Mouse (Mus musculus) lung, embryonic 14.5 days (tissue): ENCODE results near the gene Trim33. TPM values are rescaled to one million over a fixed set of nuclear protein-coding genes. Genes with fewer than 3 reads are reported as not detected.

Experiments used
- ATAC-seq: fragments of 200-750 bp; cut with Nextera tagmentation; 2 replicates; pipeline ENCODE4 v1.8.0; 2017; ENCODE audit warnings: mild to moderate bottlenecking, moderate TSS enrichment, moderate library complexity; ENCODE audit not compliant: insufficient read depth
- DNase-seq: peaks from one replicate; pipeline ENCODE4 v3.0.0-alpha.2; 2015
- H3K27ac ChIP-seq: fragments of 300-500 bp; sonication (generic); 2 replicates; pipeline ENCODE4 v1.5.1; 2014; ENCODE audit warnings: low read depth, mild to moderate bottlenecking, moderate library complexity
- H3K27me3 ChIP-seq: fragments of 300-500 bp; sonication (generic); 2 replicates; pipeline ENCODE4 v1.6.1; 2014; ENCODE audit warnings: low read length, control low read depth; ENCODE audit not compliant: insufficient read depth
- H3K36me3 ChIP-seq: fragments of 300-500 bp; sonication (generic); 2 replicates; pipeline ENCODE4 v1.6.1; 2014; ENCODE audit warnings: control low read depth; ENCODE audit not compliant: insufficient read depth
- H3K4me1 ChIP-seq: fragments of 300-500 bp; sonication (generic); 2 replicates; pipeline ENCODE4 v1.6.1; 2014; ENCODE audit warnings: antibody characterized with exemption, control low read depth; ENCODE audit not compliant: insufficient read depth
- H3K4me2 ChIP-seq: fragments of 300-500 bp; sonication (generic); 2 replicates; pipeline ENCODE4 v1.6.1; 2014; ENCODE audit warnings: mild to moderate bottlenecking
- H3K4me3 ChIP-seq: fragments of 300-500 bp; sonication (generic); 2 replicates; pipeline ENCODE4 v1.5.1; 2014; ENCODE audit warnings: low read depth, low read length
- H3K9ac ChIP-seq: fragments of 300-500 bp; sonication (generic); 2 replicates; pipeline ENCODE4 v1.6.1; 2014
- H3K9me3 ChIP-seq: fragments of 300-500 bp; sonication (generic); 2 replicates; pipeline ENCODE4 v1.6.1; 2016; ENCODE audit warnings: low read depth, low read length, control low read depth
- CTCF ChIP-seq: IDR thresholded peaks from 2 replicates; pipeline ENCODE4 v1.5.1; 2016; ENCODE audit warnings: antibody characterized with exemption, low read depth
- WGBS: fragments of 180-500 bp; shearing (Covaris S2); extraction: QIAGEN DNeasy Blood & Tissue Kit; methylation state at CpG from one replicate; pipeline ENCODE4 v1.1.7; 2014; 5-methylcytosine and 5-hydroxymethylcytosine counted together
- polyA plus RNA-seq: library from polyadenylated mRNA; unstranded; fragments of >200 nt; fragmentation: Nextera tagmentation; extraction: Ambion mirVana; gene quantifications from 2 replicates; pipeline ENCODE4 v1.2.1, GENCODE M21; 2014

Gene Trim33
- polyA plus RNA-seq, 1 experiment from 2014 or later: 30.0 TPM

- H3K27me3 ChIP-seq: no peaks in the 10 kb centered on the region
- H3K9ac ChIP-seq: no peak overlapping the region
- H3K9me3 ChIP-seq: no peaks in the 10 kb centered on the region
- no peaks in the 10 kb centered on the region for H3K4me1 ChIP-seq
- no peak for TF ChIP-seq CTCF
- ATAC-seq: no peak
- H3K4me2 ChIP-seq: no peak overlapping the region
- H3K4me3 ChIP-seq: no peak overlapping the region
- no peak overlapping the region for H3K27ac ChIP-seq
- peaks cover 57% of the 10 kb centered on the region for H3K36me3 ChIP-seq
- 83% methylated on average over 2 of the region's 2 CpGs for WGBS
- DNase-seq: no peak
Observed at GRCm38 (mm10) chr3:103354041-103354440, 74.9 kb downstream of the Trim33 start.

GRCm38 (mm10) chr3:103361150-103361549, 82.1 kb downstream of the Trim33 start:
- Histone ChIP-seq H3K4me2 (no peak overlapping the region), H3K9ac (no peak overlapping the region), H3K4me3 (no peak overlapping the region), H3K27me3 (no peaks in the 10 kb centered on the region), H3K36me3 (peaks cover 10% of the 10 kb centered on the region; the same call in 1 of the 2 replicates), H3K9me3 (no peaks in the 10 kb centered on the region), H3K4me1 (no peaks in the 10 kb centered on the region), H3K27ac (no peak overlapping the region)
- 75% methylated on average over 7 of the region's 7 CpGs for WGBS
- no peak for TF ChIP-seq CTCF
- ATAC-seq (no peak), DNase-seq (no peak)

- Histone ChIP-seq H3K9ac (no peak overlapping the region), H3K27ac (no peak overlapping the region), H3K9me3 (no peaks in the 10 kb centered on the region), H3K27me3 (no peaks in the 10 kb centered on the region), H3K36me3 (no peaks in the 10 kb centered on the region), H3K4me1 (no peaks in the 10 kb centered on the region), H3K4me3 (no peak overlapping the region), H3K4me2 (no peak overlapping the region)
- TF ChIP-seq CTCF: no peak
- ATAC-seq (no peak), DNase-seq (no peak)
- 69% methylated on average over 11 of the region's 11 CpGs for WGBS
Observed at GRCm38 (mm10) chr3:103364182-103364945, 85.3 kb downstream of the Trim33 start.

- ATAC-seq (no peak), DNase-seq (no peak)
- H3K9ac ChIP-seq: no peak overlapping the region
- no peak for TF ChIP-seq CTCF
- no peaks in the 10 kb centered on the region for H3K27me3 ChIP-seq
- no peak overlapping the region for H3K4me3 ChIP-seq
- H3K4me2 ChIP-seq: no peak overlapping the region
- H3K4me1 ChIP-seq: no peaks in the 10 kb centered on the region
- no peaks in the 10 kb centered on the region for H3K9me3 ChIP-seq
- no peaks in the 10 kb centered on the region for H3K36me3 ChIP-seq
- WGBS: 77% methylated on average over 11 of the region's 11 CpGs
- no peak overlapping the region for H3K27ac ChIP-seq
Observed at GRCm38 (mm10) chr3:103367176-103367970, 88.3 kb downstream of the Trim33 start.

GRCm38 (mm10) chr3:103368731-103369130, 89.6 kb downstream of the Trim33 start:
- Histone ChIP-seq H3K4me2 (no peak overlapping the region), H3K4me1 (no peaks in the 10 kb centered on the region), H3K4me3 (no peak overlapping the region), H3K27me3 (no peaks in the 10 kb centered on the region), H3K36me3 (no peaks in the 10 kb centered on the region), H3K9me3 (no peaks in the 10 kb centered on the region), H3K9ac (no peak overlapping the region), H3K27ac (no peak overlapping the region)
- ATAC-seq: no peak
- 89% methylated on average over 3 of the region's 3 CpGs for WGBS
- DNase-seq: no peak
- TF ChIP-seq CTCF: no peak

GRCm38 (mm10) chr3:103374028-103374427, 94.9 kb downstream of the Trim33 start:
- Histone ChIP-seq H3K9me3 (no peaks in the 10 kb centered on the region), H3K4me2 (no peak overlapping the region), H3K4me3 (no peak overlapping the region), H3K9ac (no peak overlapping the region), H3K27ac (no peak overlapping the region), H3K36me3 (no peaks in the 10 kb centered on the region), H3K4me1 (no peaks in the 10 kb centered on the region), H3K27me3 (no peaks in the 10 kb centered on the region)
- ATAC-seq (no peak), DNase-seq (peak; percentile 80)
- 29% methylated on average over 8 of the region's 8 CpGs for WGBS
- TF ChIP-seq CTCF: peak; percentile 71

GRCm38 (mm10) chr3:103375181-103375855, 96.2 kb downstream of the Trim33 start:
- DNase-seq (no peak), ATAC-seq (no peak)
- H3K4me2 ChIP-seq: no peak overlapping the region
- H3K4me1 ChIP-seq: no peaks in the 10 kb centered on the region
- 33% methylated on average over 14 of the region's 14 CpGs for WGBS
- H3K27me3 ChIP-seq: no peaks in the 10 kb centered on the region
- TF ChIP-seq CTCF: no peak
- no peaks in the 10 kb centered on the region for H3K36me3 ChIP-seq
- H3K9me3 ChIP-seq: no peaks in the 10 kb centered on the region
- no peak overlapping the region for H3K27ac ChIP-seq
- H3K4me3 ChIP-seq: no peak overlapping the region
- no peak overlapping the region for H3K9ac ChIP-seq
